Mouse (Mus musculus) CH12.LX (cell line): ENCODE results near the gene Cbfa2t3. TPM values are rescaled to one million over a fixed set of nuclear protein-coding genes. Genes with fewer than 3 reads are reported as not detected.

ENCODE experiments used
- DNase-seq: peaks from one replicate; pipeline ENCODE4 v3.0.0-alpha.2; 2013; ENCODE audit errors: extremely low read depth
- H3K27ac ChIP-seq: 2 replicates; pipeline ENCODE4 v1.5.1; 2012; ENCODE audit warnings: low read depth, mild to moderate bottlenecking, control low read depth, moderate library complexity; ENCODE audit not compliant: insufficient read depth
- H3K27me3 ChIP-seq: replicated peaks from 2 replicates; pipeline ENCODE3; 2012; ENCODE audit warnings: inconsistent platforms
- H3K36me3 ChIP-seq, 2 experiments: replicated peaks in 1 of 2; 2 replicates each; pipeline versions ENCODE3 to v1.6.1; 2012; ENCODE audit warnings: inconsistent platforms in 1 of 2, low read length in 1 of 2, mild to moderate bottlenecking in 1 of 2, mixed read lengths in 1 of 2, moderate library complexity in 1 of 2; ENCODE audit not compliant: control insufficient read depth in 1 of 2, insufficient read depth in 1 of 2
- H3K4me1 ChIP-seq, 2 experiments: 2 replicates each; pipeline ENCODE4 v1.6.1; 2012; ENCODE audit warnings: inconsistent platforms in 1 of 2, moderate library complexity in 1 of 2; ENCODE audit not compliant: insufficient read depth in 2 of 2, control insufficient read depth in 1 of 2
- H3K4me2 ChIP-seq: 2 replicates; pipeline ENCODE4 v1.6.1; 2012; ENCODE audit warnings: low read depth, mild to moderate bottlenecking, control low read depth; ENCODE audit not compliant: poor library complexity, insufficient read depth, severe bottlenecking
- H3K4me3 ChIP-seq, 3 experiments: fragments of 150-350 bp in 1 of 3; sonication (generic) in 1 of 3; replicated peaks in 1 of 3; 2 replicates each; pipeline versions ENCODE3 to v1.5.1; 2011 to 2012; ENCODE audit warnings: low read depth in 2 of 3, low read length in 2 of 3, mild to moderate bottlenecking in 2 of 3, moderate library complexity in 2 of 3, control low read depth in 1 of 3, improper control_type of control experiment in 1 of 3, inconsistent platforms in 1 of 3, mixed read lengths in 1 of 3; ENCODE audit not compliant: poor library complexity in 1 of 3
- H3K79me2 ChIP-seq: replicated peaks from 2 replicates; pipeline ENCODE4 v1.6.1; 2012; ENCODE audit warnings: mild to moderate bottlenecking, moderate library complexity; ENCODE audit not compliant: control insufficient read depth, poor library complexity, insufficient read depth, severe bottlenecking; ENCODE audit errors: extremely low read depth
- H3K9ac ChIP-seq: 2 replicates; pipeline ENCODE4 v1.6.1; 2012; ENCODE audit warnings: low read depth, mild to moderate bottlenecking, control low read depth, moderate library complexity; ENCODE audit not compliant: insufficient read depth
- H3K9me3 ChIP-seq: replicated peaks from 2 replicates; pipeline ENCODE3; 2012; ENCODE audit warnings: low read length, inconsistent platforms, mixed read lengths
- CTCF ChIP-seq, 2 experiments: IDR thresholded peaks in 1 of 2; conservative IDR thresholded peaks in 1 of 2; 2 replicates each; pipeline ENCODE4 v1.5.1; 2011 to 2012; ENCODE audit warnings: low read depth in 2 of 2, low read length in 2 of 2, improper control_type of control experiment in 1 of 2, inconsistent platforms in 1 of 2, mild to moderate bottlenecking in 1 of 2, moderate library complexity in 1 of 2
- E2F4 ChIP-seq: IDR thresholded peaks from 2 replicates; pipeline ENCODE4 v1.6.1; 2011; ENCODE audit warnings: low read depth, low read length, improper control_type of control experiment; ENCODE audit not compliant: insufficient replicate concordance
- GABPA ChIP-seq: IDR thresholded peaks from 2 replicates; pipeline ENCODE4 v1.6.1; 2012; ENCODE audit warnings: low read depth, low read length, improper control_type of control experiment, inconsistent platforms; ENCODE audit not compliant: insufficient replicate concordance
- MAX ChIP-seq: IDR thresholded peaks from 2 replicates; pipeline ENCODE4 v1.6.1; 2011; ENCODE audit warnings: low read length, improper control_type of control experiment
- MXI1 ChIP-seq: IDR thresholded peaks from 2 replicates; pipeline ENCODE4 v1.6.1; 2011; ENCODE audit warnings: mild to moderate bottlenecking, low read depth, low read length, improper control_type of control experiment
- NRF1 ChIP-seq: IDR thresholded peaks from 2 replicates; pipeline ENCODE4 v1.6.1; 2014; ENCODE audit warnings: low read depth, mild to moderate bottlenecking, inconsistent platforms, low read length, improper control_type of control experiment, moderate library complexity
- SIN3A ChIP-seq: IDR thresholded peaks from 2 replicates; pipeline ENCODE4 v1.6.1; 2012; ENCODE audit warnings: low read length, improper control_type of control experiment, inconsistent platforms
- TBP ChIP-seq: conservative IDR thresholded peaks from 2 replicates; pipeline ENCODE4 v1.6.1; 2011; ENCODE audit warnings: low read depth, low read length, improper control_type of control experiment
- TCF12 ChIP-seq: IDR thresholded peaks from 2 replicates; pipeline ENCODE4 v1.6.1; 2014; ENCODE audit warnings: low read depth, mild to moderate bottlenecking, inconsistent platforms, low read length, improper control_type of control experiment
- USF1 ChIP-seq: IDR thresholded peaks from 2 replicates; pipeline ENCODE4 v1.6.1; 2014; ENCODE audit warnings: low read depth, mild to moderate bottlenecking, inconsistent platforms, low read length, improper control_type of control experiment
- ZKSCAN1 ChIP-seq: IDR thresholded peaks from 2 replicates; pipeline ENCODE4 v1.6.1; 2012; ENCODE audit warnings: low read depth, inconsistent platforms, low read length, improper control_type of control experiment, borderline replicate concordance
- dilution Hi-C: fragments of 300-500 bp; cut with MboI; formaldehyde crosslinking; loops from 2 replicates; pipeline ENCODE4 v1.14.3; 2020; ENCODE audit warnings: low sequenced_read_pairs; ENCODE audit not compliant: extremely low pct_unique_long_range_greater_than_20kb, extremely low pct_ligation_motif_present
- in situ Hi-C: fragments of 300-500 bp; cut with MboI; formaldehyde crosslinking; loops from 3 replicates; pipeline ENCODE4 v1.14.3; 2019; ENCODE audit warnings: low sequenced_read_pairs, low pct_ligation_motif_present, low pct_unique_long_range_greater_than_20kb, mixed read lengths
- polyA plus RNA-seq: library from polyadenylated mRNA; unstranded; fragments of >175 nt; gene quantifications from 2 replicates; pipeline ENCODE4 v1.2.1, GENCODE M21; 2012; ENCODE audit warnings: low read depth; ENCODE audit not compliant: insufficient read length
- total RNA-seq, 2 experiments: library from RNA; depleted of rRNA; stranded (reverse); fragments of 300-350 nt in 1 of 2; fragments of >200 nt in 1 of 2; gene quantifications; 2 replicates each; pipeline ENCODE4 v1.2.3; 2012 to 2014

Gene Cbfa2t3
- total and polyA plus RNA-seq, 3 experiments: 0.47 to 22.6 (median 2.1) TPM

- Histone ChIP-seq H3K9me3 (no peaks in the 10 kb centered on the region), H3K27ac (no peak overlapping the region), H3K4me3 (no peak overlapping the region), H3K79me2 (no peaks in the 10 kb centered on the region), H3K36me3 (peaks cover 86 to 100% of the 10 kb centered on the region in 2 experiments), H3K4me2 (no peak overlapping the region), H3K27me3 (no peaks in the 10 kb centered on the region), H3K9ac (no peak overlapping the region), H3K4me1 (peaks cover 0 to 23% of the 10 kb centered on the region in 2 experiments; a peak in 2 of 4 replicates)
- DNase-seq: no peak
- in situ Hi-C loops (no loop called here), dilution Hi-C loops (no loop called here)
- TF ChIP-seq CTCF (conservative IDR thresholded peaks at IDR 0.05 in 1 of 2, IDR thresholded peaks at IDR 0.05 in 1 of 2; ENCODE audit: low read depth in 2 of 2, low read length in 2 of 2) (no peak), TBP (no peak), E2F4 (no peak)
Measured at GRCm38 (mm10) chr8:122641406-122641805, 57.5 kb downstream of the Cbfa2t3 start.

GRCm38 (mm10) chr8:122640825-122641224 is 58.1 kb downstream of the Cbfa2t3 start:
- TF ChIP-seq MAX: no peak
- TF ChIP-seq ZKSCAN1: no peak
- TF ChIP-seq SIN3A: no peak
- no peak for TF ChIP-seq MXI1
- TF ChIP-seq GABPA: no peak
- Histone ChIP-seq H3K9ac (no peak overlapping the region), H3K4me3 (no peak overlapping the region), H3K9me3 (no peaks in the 10 kb centered on the region), H3K27ac (no peak overlapping the region), H3K36me3 (peaks cover 85 to 100% of the 10 kb centered on the region in 2 experiments), H3K27me3 (no peaks in the 10 kb centered on the region), H3K4me2 (no peak overlapping the region), H3K79me2 (no peaks in the 10 kb centered on the region), H3K4me1 (peaks cover 0 to 18% of the 10 kb centered on the region in 2 experiments; a peak in 2 of 4 replicates)
- no peak for DNase-seq
- dilution Hi-C loops: no loop called here
- in situ Hi-C loops: no loop called here

GRCm38 (mm10) chr8:122639521-122640248 is 59.2 kb downstream of the Cbfa2t3 start:
- in situ Hi-C loops (no loop called here), dilution Hi-C loops (no loop called here)
- H3K36me3 ChIP-seq: peaks cover 92 to 100% of the 10 kb centered on the region in 2 experiments
- no peak overlapping the region for H3K4me3 ChIP-seq
- no peak overlapping the region for H3K27ac ChIP-seq
- no peak overlapping the region for H3K9ac ChIP-seq
- H3K9me3 ChIP-seq: no peaks in the 10 kb centered on the region
- H3K79me2 ChIP-seq: no peaks in the 10 kb centered on the region
- H3K4me1 ChIP-seq: peaks cover 0 to 6% of the 10 kb centered on the region in 2 experiments; a peak in 2 of 4 replicates
- H3K27me3 ChIP-seq: no peaks in the 10 kb centered on the region
- TF ChIP-seq USF1: no peak
- TF ChIP-seq MAX: no peak
- no peak for TF ChIP-seq NRF1
- no peak for TF ChIP-seq MXI1
- TF ChIP-seq TCF12: no peak
- no peak overlapping the region for H3K4me2 ChIP-seq
- DNase-seq: no peak
